Mouse (Mus musculus): ENCODE results near the gene Myd88. TPM values are rescaled to one million over a fixed set of nuclear protein-coding genes. Genes with fewer than 3 reads are reported as not detected.

Myd88 gene
- total RNA-seq, 4 experiments from 2014 or later: 7.0 to 8.5 (median 7.6) TPM

GRCm38 (mm10) chr9:119340212-119340580 lies 1.0 kb downstream of the Myd88 start:
- DNase-seq (ENCODE audit: low spot score in 2 of 2): no peak

GRCm38 (mm10) chr9:119339558-119340211 lies 1.5 kb downstream of the Myd88 start, which contains the start of gene Acaa1a:
Acaa1a (plus strand) TSS chr9:119339676.
- peak; percentile 33 to 50 for DNase-seq (ENCODE audit: low spot score in 2 of 2)

DNA sequence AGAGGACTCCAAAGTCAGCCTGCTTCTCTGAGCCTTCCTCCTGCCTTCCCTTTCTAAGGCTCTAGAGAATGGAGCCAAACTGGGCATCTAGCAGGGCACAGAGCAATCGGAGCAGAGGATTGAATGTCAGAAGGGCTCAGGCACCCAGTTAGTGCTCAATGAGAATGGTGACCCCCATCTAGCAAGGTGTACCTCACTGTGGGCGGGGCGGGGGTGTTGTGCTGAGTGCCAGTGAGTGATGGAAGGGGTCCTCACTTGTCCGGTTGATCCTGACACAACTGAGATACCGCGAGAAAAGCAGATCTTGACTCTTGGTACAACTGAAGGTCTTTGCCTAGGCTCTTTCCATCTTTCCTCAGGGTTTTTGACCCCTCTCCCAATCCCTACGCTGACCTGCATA lies 2.1 kb downstream of the Myd88 start:
- no peak for DNase-seq (ENCODE audit: low spot score in 2 of 2)

GRCm38 (mm10) chr9:119338350-119338749 lies 2.9 kb downstream of the Myd88 start:
- no peak for DNase-seq (ENCODE audit: low spot score in 2 of 2)

- DNase-seq (ENCODE audit: low spot score in 2 of 2): no peak
Observed at GRCm38 (mm10) chr9:119337842-119338241, 3.4 kb downstream of the Myd88 start.

- DNase-seq (ENCODE audit: low spot score in 2 of 2): no peak
Observed at GRCm38 (mm10) chr9:119335571-119335970, 5.6 kb downstream of the Myd88 start.

DNA sequence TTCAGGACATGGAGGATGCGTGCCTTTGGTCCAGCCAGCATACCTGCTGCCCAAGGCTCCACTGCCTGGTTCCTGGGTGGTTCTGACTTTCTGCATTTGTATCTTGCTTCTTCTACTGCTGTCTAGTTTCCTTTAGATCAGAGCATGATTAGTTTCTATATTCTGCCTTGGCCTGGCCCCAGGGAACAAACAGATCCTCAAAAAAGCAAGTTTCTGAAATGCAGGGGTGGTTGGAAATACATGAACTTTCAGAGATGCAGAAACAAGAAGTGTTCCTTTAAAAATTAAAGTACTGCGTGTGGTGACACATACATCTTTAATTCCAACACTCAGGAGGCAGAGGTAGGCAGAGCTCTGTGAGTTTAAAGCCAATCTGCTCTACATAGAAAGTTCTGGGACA lies 6.4 kb downstream of the Myd88 start:
- DNase-seq (ENCODE audit: low spot score in 2 of 2): no peak

DNA sequence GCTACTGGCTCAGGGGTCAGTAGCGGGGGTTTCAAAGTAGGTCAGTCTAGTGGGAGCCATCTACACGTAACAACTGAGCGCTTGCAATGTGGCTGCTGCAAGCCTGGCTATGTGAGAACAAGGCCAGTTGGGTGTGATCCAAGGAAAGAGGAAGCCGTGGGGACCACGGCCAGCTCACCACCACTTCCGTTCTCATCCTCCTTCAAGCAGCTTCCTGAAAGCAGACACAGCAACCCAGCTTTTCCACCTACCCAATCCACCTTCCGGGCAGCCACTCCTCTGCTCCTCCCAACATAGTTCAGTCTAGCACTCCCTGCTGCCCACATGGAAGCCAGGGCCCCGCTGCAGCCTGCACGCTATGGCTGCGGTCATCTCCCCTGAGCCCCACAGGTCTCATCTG lies 6.9 kb downstream of the Myd88 start:
- DNase-seq (ENCODE audit: low spot score in 2 of 2): peak in 1 of 2 experiments; percentile 54

GRCm38 (mm10) chr9:119330186-119330963 lies 10.8 kb downstream of the Myd88 start:
- DNase-seq (ENCODE audit: low spot score in 2 of 2): no peak

- DNase-seq (ENCODE audit: low spot score in 2 of 2): no peak
Observed at GRCm38 (mm10) chr9:119328488-119328887, 12.7 kb downstream of the Myd88 start.

GRCm38 (mm10) chr9:119324130-119324529 lies 17.1 kb downstream of the Myd88 start:
- no peak for DNase-seq (ENCODE audit: low spot score in 2 of 2)

DNA sequence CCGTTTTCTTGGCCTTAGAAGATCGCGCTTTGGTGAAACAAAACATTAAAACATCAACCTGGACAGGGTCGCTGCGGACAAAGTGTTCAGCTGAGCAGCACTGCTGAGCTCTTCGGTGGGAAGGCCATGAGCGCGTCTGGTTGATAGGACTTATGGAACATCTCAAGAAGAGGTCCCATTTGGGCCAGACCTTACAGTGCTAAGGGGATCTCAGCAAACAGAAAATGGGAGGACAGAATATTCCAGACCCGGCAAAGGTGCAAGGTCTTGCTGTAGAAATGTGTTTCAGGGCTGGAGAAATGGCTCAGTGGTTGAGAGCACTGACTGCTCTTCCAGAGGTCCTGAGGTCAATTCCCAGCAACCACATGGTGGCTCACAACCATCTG lies 18.0 kb downstream of the Myd88 start:
- no peak for DNase-seq (ENCODE audit: low spot score in 2 of 2)

GRCm38 (mm10) chr9:119322289-119323259 lies 18.6 kb downstream of the Myd88 start, which contains the start of gene Oxsr1:
Oxsr1 (minus strand) TSS chr9:119322427.
- peak; percentile 97 to 99 for DNase-seq (ENCODE audit: low spot score in 2 of 2)

- peak in 1 of 2 experiments; percentile 46 for DNase-seq (ENCODE audit: low spot score in 2 of 2)
Observed at GRCm38 (mm10) chr9:119321392-119322229, 19.6 kb downstream of the Myd88 start.

GRCm38 (mm10) chr9:119320946-119321345 lies 20.3 kb downstream of the Myd88 start:
- DNase-seq (ENCODE audit: low spot score in 2 of 2): no peak

DNA sequence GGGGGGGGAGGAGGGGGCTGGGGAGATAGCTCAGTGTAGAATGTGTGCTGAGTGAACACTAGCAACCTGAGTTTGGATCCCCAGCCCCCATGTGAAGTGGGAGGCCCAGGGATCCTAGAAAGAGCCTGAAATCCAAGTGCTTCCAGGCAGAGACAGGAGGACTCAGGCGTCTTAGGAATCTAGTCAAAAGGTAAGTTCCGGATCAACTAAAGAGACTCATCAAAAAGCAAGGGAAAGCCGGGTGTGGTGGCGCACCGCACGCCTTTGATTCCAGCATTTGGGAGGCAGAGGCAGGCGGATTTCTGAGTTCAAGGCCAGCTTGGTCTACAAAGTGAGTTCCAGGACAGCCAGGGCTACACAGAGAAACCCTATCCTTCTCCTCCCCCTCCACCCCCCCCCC lies 20.8 kb downstream of the Myd88 start:
- no peak for DNase-seq (ENCODE audit: low spot score in 2 of 2)

- DNase-seq (ENCODE audit: low spot score in 2 of 2): no peak
Observed at GRCm38 (mm10) chr9:119318891-119319290, 22.3 kb downstream of the Myd88 start.

DNA sequence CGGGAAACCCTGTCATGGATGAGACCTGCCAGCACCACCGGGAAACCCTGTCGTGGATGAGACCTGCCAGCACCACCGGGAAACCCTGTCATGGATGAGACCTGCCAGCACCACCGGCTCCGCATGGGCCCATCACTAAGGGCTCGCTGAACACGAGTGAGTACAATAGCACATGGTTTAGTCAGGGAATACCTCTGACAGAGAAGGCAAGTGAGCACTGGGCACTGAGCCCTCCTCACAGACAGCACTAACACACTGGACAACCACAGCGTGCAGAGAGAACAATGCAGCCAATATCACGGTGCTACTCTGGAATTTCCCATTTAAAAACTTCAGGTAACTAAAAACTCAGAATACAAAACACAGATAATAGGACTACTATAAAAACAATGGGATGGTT lies 28.1 kb downstream of the Myd88 start:
- DNase-seq (ENCODE audit: low spot score in 2 of 2): no peak

DNA sequence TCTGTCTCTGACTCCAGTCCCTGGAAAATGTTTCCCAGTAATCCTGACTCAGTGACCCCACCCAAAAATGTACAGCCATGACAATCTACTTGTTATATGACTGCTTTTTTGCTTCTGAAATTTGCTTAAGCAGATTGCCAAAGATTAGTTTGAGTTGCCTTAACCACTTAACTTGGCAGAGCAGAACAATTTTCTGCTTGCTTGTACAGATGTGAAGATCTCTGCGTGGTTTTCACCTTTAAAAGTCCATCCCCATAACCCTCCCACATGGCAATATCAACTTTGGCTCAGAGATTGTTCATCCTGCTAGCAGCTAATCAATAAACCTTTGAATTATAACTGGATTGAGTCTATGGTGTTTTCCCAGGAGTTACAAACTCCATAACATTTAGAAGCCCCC lies 32.1 kb downstream of the Myd88 start:
- no peak for DNase-seq (ENCODE audit: low spot score in 2 of 2)

- DNase-seq (ENCODE audit: low spot score in 2 of 2): no peak
Observed at GRCm38 (mm10) chr9:119305863-119306262, 35.3 kb downstream of the Myd88 start.

GRCm38 (mm10) chr9:119298563-119298962 lies 42.6 kb downstream of the Myd88 start:
- DNase-seq (ENCODE audit: low spot score in 2 of 2): no peak

Data from left cerebral cortex, adult 8-10 months (tissue).